Mouse (Mus musculus) right cerebral cortex, adult 18-20 months (tissue): ENCODE results near the gene Pbx2.
"Not testable (repeated sequence)": the region's sequence is repeated elsewhere in the genome, so short reads cannot be mapped to it uniquely, and the experiment has no call there.

ENCODE experiments used
- DNase-seq: peaks from one replicate; pipeline ENCODE4 v3.0.0; 2022; ENCODE audit warnings: mixed read lengths

The Pbx2 gene

GRCm38 (mm10) chr17:34591029-34591993, at the start of gene Pbx2:
TSS of gene Pbx2 (plus strand) at chr17:34591266.
- no peak for DNase-seq

GRCm38 (mm10) chr17:34543567-34543966, 47.5 kb upstream of the Pbx2 start:
- DNase-seq, result not testable (repeated sequence)

DNA sequence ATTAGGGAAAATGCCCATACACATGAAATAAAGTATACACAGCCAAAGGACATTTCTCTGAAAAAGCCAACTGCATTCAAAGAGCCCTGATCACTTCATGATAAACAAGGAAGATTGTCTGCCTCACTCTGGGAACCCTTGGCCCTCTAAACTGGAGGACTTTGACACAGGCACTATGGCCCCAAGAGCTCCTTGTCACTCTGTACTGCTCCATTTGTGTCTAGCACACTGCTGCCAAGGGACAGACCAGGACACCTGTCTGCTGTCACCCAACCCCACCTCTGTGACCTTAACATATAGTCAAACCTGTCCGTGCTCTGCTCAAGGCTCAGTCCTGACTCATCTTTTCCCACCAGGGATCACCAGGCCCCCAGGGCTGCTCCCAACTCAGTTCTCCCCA, 44.3 kb upstream of the Pbx2 start:
- DNase-seq, result no peak

GRCm38 (mm10) chr17:34547601-34548000, 43.5 kb upstream of the Pbx2 start:
- no peak for DNase-seq

- no peak for DNase-seq
Measured at GRCm38 (mm10) chr17:34549156-34549555, 41.9 kb upstream of the Pbx2 start.

GRCm38 (mm10) chr17:34549843-34550242, 41.2 kb upstream of the Pbx2 start:
- no peak for DNase-seq

DNA sequence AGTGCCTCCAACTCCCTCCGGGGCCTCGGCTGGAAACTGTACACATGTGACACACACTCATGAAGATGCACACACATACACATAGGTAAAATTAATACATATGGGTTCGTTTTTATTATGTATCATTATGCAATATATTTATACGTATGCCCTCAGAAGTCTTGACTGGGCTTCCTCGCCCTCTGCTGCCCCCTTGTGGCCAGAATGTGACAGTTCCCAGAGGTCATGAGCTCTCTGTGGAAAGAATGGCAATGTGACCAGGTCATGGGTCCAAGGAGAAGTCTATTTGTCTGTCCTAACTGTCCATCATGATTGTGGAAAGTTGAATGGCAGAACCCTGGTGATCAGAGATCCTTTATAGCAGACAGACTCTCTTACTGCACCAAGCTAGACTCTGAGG, 35.6 kb upstream of the Pbx2 start:
- peak; percentile 45 for DNase-seq

DNA sequence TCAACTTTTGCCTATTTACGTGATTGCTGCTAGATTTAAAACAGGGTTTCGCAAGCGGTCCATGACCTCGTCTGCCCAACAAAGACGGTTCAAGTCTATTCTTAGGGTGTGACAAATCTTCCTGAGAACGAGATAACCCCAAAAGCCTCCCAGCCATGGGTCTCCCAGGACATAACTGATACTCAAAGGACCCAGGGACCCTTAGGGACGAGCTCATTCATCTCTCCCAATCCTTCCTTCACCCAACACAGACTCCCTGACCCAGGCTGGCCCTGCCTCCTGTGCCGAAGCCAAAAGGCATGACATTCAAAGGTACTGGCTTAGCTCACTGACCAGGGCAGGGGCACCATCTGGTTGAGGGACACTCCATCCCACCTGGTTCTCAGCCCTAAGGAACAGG, 34.7 kb upstream of the Pbx2 start:
- no peak for DNase-seq

- DNase-seq, result no peak
Measured at GRCm38 (mm10) chr17:34557411-34557810, 33.7 kb upstream of the Pbx2 start.

GRCm38 (mm10) chr17:34559116-34559515, 31.9 kb upstream of the Pbx2 start:
- DNase-seq, result no peak

DNA sequence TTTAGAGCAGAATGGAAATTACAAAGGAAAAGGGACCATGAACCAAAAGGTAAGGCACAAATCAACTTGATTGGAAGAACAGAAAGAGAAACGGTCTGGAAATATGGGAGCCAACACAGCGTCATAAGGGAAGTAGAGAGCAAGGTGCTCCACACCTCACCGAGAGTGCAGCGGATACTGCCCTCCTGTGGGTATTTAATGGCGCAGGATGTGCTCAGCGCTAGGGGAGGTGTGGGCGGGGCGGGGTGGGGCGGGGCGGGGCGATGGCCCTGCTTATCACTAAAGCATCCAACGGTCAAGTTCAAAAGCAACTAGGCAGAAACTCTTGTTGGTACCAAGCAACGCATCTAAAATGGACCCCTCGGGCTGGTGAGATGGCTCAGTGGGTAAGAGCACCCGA, 31.2 kb upstream of the Pbx2 start:
- no peak for DNase-seq

DNA sequence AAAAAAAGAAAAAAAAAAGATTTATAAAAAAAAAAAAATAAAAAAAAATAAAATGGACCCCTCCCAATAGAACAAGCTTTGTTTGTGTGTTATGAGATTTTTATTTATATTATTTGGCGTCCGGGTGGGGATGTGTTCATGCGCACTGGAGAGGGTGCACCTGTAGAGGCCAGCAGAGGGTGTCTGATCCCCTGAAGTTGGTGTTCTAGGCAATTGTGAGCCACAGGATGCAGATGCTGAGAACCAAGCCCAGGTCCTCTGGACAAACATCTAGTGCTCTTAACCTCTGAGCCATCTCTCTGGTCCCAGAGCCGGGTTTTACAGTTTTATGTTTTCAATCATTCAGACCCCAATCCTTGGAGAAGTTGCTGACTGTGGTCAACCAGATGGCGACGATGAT, 30.6 kb upstream of the Pbx2 start:
- no peak for DNase-seq

GRCm38 (mm10) chr17:34561200-34561599, 29.9 kb upstream of the Pbx2 start:
- no peak for DNase-seq

GRCm38 (mm10) chr17:34562595-34562994, 28.5 kb upstream of the Pbx2 start:
- DNase-seq, result no peak

DNA sequence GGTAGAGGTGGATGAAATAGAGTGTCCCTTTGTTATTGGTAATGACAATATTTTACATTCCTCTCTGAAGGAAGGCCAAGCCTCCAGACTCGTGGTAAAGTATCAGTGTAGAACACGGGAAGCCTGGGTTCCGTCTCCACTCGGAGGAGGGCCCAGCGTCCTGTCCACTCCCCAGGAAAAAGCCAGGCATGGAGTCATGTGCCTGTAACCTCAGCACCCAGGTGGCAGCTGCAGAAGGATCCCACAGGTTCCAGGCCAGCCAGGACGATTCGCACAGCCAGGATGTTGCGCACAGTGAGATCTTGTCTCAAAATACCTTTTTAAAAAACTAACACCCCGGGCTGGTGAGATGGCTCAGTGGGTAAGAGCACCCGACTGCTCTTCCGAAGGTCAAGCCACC, 27.7 kb upstream of the Pbx2 start:
- DNase-seq, result no peak

DNA sequence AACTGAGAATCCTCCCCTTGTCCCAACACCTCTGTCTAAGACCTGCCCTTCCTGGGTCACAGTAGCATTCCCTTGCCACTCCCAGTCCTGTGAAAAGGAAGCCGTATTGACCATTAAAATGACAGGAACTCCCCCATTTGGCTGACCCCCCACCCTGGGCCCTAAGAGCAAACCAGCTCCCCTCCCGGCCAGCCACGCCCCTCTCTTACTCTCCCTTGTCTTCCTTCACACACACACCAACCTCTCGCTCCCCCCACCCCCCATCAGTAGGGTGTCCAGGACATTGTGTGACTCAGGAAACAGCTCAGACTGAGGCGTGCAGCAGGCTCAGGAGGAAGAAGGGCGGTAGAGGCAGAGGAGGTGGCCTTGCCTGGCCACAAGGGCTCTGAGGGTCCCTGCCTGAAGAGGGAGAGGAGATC, 27.1 kb upstream of the Pbx2 start, which contains the start of gene Notch4:
Gene Notch4 (plus strand): TSS at position 266 of the 419 bp plus-strand sequence.
- DNase-seq, result no peak

GRCm38 (mm10) chr17:34564796-34565195, 26.3 kb upstream of the Pbx2 start:
- no peak for DNase-seq

- no peak for DNase-seq
Measured at GRCm38 (mm10) chr17:34567311-34567710, 23.8 kb upstream of the Pbx2 start.

- no peak for DNase-seq
Measured at GRCm38 (mm10) chr17:34568421-34568820, 22.6 kb upstream of the Pbx2 start.

- DNase-seq, result no peak
Measured at GRCm38 (mm10) chr17:34569919-34570318, 21.1 kb upstream of the Pbx2 start.

DNA sequence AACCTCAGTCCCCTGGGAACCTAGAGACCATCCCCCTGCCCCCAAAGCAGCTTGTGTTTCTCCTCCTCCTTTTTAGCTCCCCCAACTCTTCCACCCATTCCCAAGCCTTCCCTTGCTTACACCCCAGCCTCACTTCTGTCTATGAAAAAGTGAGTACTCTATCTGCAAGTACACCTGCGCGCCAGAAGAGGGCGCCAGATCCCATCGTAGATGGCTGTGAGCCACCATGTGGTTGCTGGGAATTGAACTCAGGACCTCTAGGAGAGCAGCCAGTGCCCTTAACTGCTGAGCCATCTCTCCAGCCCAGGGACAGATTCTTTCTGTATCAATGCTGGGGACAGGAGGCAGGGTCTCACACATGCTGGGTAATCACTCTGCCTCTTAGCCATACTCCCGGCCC, 19.2 kb upstream of the Pbx2 start:
- DNase-seq, result no peak

GRCm38 (mm10) chr17:34572361-34572760, 18.7 kb upstream of the Pbx2 start:
- DNase-seq, result no peak

DNA sequence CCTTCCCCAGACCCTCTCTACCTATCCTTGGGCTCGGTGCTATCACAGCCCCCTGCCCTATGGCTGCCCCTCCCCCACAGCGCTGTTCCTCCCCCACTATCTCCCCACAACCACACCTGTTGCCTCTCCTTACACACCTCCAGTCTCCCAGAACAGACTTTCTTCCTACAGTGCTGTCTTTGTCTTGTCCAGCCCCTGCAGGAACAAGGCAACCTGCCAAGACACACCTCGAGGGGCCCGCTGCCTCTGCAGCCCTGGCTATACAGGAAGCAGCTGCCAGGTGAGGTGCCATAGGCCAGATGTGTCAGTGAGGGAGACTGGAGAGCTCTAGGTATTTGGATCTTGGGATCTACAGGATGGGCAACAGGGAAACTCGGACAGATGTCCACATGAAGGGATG, 14.5 kb upstream of the Pbx2 start:
- DNase-seq, result no peak

DNA sequence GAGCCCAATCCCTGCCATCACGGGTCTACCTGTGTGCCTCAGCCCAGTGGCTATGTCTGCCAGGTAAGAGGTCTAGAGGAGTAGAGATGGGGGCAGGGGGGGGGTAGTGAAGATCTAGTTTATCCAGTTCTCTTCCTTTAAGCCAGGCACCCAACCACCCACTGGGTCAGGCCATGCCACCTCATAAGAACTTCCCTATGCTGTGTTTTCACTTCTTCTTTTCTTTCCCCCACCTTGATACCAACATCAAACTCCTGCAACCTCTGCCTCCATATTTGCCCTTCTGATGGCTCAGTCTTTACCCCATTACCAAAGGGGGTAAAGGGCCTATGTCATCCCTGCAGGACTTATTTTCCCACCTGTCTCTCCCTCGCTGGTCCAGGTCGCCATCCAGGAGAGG, 13.0 kb upstream of the Pbx2 start:
- DNase-seq, result no peak

DNA sequence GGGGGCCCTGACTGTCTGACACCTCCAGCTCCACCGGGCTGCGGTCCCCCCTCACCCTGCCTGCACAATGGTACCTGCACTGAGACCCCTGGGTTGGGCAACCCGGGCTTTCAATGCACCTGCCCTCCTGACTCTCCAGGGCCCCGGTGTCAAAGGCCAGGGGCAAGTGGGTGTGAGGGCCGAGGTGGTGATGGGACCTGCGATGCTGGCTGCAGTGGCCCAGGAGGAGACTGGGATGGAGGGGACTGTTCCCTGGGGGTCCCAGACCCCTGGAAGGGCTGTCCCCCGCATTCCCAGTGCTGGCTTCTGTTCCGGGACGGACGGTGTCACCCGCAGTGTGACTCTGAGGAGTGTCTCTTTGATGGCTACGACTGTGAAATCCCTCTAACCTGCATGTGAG, 8.5 kb upstream of the Pbx2 start:
- DNase-seq, result no peak
